ENCODE assay signal across 9 mouse cellular contexts in genomic region chr2:130450434-130450796, GRCm38 (mm10). TPM values are rescaled to one million over a fixed set of nuclear protein-coding genes. Genes with fewer than 3 reads are reported as not detected.
A peak's percentile ranks its signal among the peaks of the same experiment; 100 is the strongest.
DNase-seq lines count a peak whose midpoint lies in the region; ATAC-seq and TF ChIP-seq lines count a peak whose summit lies in the region.
"Had no signal": no experiment of that assay in that cellular context is flagged by ENCODE, and none has a peak within 500 bp of the region (broad histone marks: within the 10 kb centered on the region; RNA-seq: fewer than 3 reads in every experiment).

No protein-coding gene starts in this region.

- H3K27me3 ChIP-seq in neural tube, embryonic 11.5 days (ENCODE audit: control insufficient read depth, insufficient read depth, low read length): 0 out of 2 replicates have a peak, but pooled peaks cover 3% of the 10 kb centered on the region
- H3K27me3 ChIP-seq in intestine, postnatal 0 days (replicated peaks; ENCODE audit: control insufficient read depth, insufficient read depth, low read length): no peaks in the 10 kb centered on the region
- H3K27me3 ChIP-seq in limb, embryonic 12.5 days: peaks cover 9% of the 10 kb centered on the region; the same call in 1 of the 2 replicates
- H3K27me3 ChIP-seq in midbrain, embryonic 11.5 days (ENCODE audit: control insufficient read depth, insufficient read depth, low read length): peaks cover 4% of the 10 kb centered on the region; the same call in 1 of the 2 replicates

- peak; percentile 83 for ATAC-seq in neural tube, embryonic 11.5 days (ENCODE audit: insufficient read depth, low FRiP score, low TSS enrichment)
- peak; percentile 40 for ATAC-seq in common myeloid progenitor, adult 5-6 weeks (replicated peaks; ENCODE audit: low read depth, poor library complexity, severe bottlenecking)
- ATAC-seq in intestine, postnatal 0 days: peak; percentile 88
- peak; percentile 80 for ATAC-seq in limb, embryonic 12.5 days (ENCODE audit: insufficient number of reproducible peaks, insufficient read depth, low FRiP score, low TSS enrichment, low read depth)
- peak; percentile 85 for ATAC-seq in midbrain, embryonic 11.5 days (ENCODE audit: low FRiP score)

- intact Hi-C loops in gastrocnemius, postnatal 36 days (cut with DNase I): no loop called here

- no peaks in the 10 kb centered on the region for H3K9me3 ChIP-seq in neural tube, embryonic 11.5 days (ENCODE audit: control insufficient read depth, low read length)
- no peaks in the 10 kb centered on the region for H3K9me3 ChIP-seq in intestine, postnatal 0 days (ENCODE audit: control insufficient read depth)
- H3K9me3 ChIP-seq in limb, embryonic 12.5 days: no peaks in the 10 kb centered on the region
- no peaks in the 10 kb centered on the region for H3K9me3 ChIP-seq in midbrain, embryonic 11.5 days (ENCODE audit: control insufficient read depth, low read length)

- no peaks in the 10 kb centered on the region for H3K36me3 ChIP-seq in neural tube, embryonic 11.5 days (ENCODE audit: control insufficient read depth, insufficient read depth, low read length)
- no peaks in the 10 kb centered on the region for H3K36me3 ChIP-seq in intestine, postnatal 0 days (ENCODE audit: control insufficient read depth, insufficient read depth)
- H3K36me3 ChIP-seq in limb, embryonic 12.5 days: peaks cover 4% of the 10 kb centered on the region; the same call in 1 of the 2 replicates
- no peaks in the 10 kb centered on the region for H3K36me3 ChIP-seq in midbrain, embryonic 11.5 days (ENCODE audit: control insufficient read depth, insufficient read depth, low read length)

- H3K4me2 ChIP-seq in neural tube, embryonic 11.5 days (ENCODE audit: low read depth): peak overlapping the region; percentile 82
- H3K4me2 ChIP-seq in intestine, postnatal 0 days (replicated peaks; ENCODE audit: low read depth): peak overlapping the region; percentile 90
- peak overlapping the region; percentile 85 for H3K4me2 ChIP-seq in limb, embryonic 12.5 days
- H3K4me2 ChIP-seq in midbrain, embryonic 11.5 days: peak overlapping the region; percentile 79

- peak overlapping the region; percentile 87 for H3K9ac ChIP-seq in neural tube, embryonic 11.5 days (ENCODE audit: low read length)
- peak overlapping the region; percentile 82 for H3K9ac ChIP-seq in intestine, postnatal 0 days (ENCODE audit: low read depth, low read length)
- H3K9ac ChIP-seq in limb, embryonic 12.5 days (replicated peaks): peak overlapping the region; percentile 87
- peak overlapping the region; percentile 88 for H3K9ac ChIP-seq in midbrain, embryonic 11.5 days (ENCODE audit: low read length)

- peak overlapping the region; percentile 92 for H3K4me3 ChIP-seq in neural tube, embryonic 11.5 days (ENCODE audit: low read depth, low read length)
- peak overlapping the region; percentile 80 for H3K4me3 ChIP-seq in intestine, postnatal 0 days (ENCODE audit: low read depth, low read length)
- H3K4me3 ChIP-seq in limb, embryonic 12.5 days (replicated peaks): peak overlapping the region; percentile 89
- H3K4me3 ChIP-seq in midbrain, embryonic 11.5 days (ENCODE audit: low read depth, low read length): peak overlapping the region; percentile 91

- DNase-seq in neural tube, embryonic 11.5 days (ENCODE audit: low spot score): no peak
- DNase-seq in neural tube, embryonic 10.5 days (ENCODE audit: extremely low spot score, low spot score): no peak
- peak; percentile 52 to 80 for DNase-seq in gastrocnemius, postnatal 36 days
- no peak for DNase-seq in midbrain, embryonic 11.5 days (ENCODE audit: low spot score, missing footprints)
- peak; percentile 64 to 66 for DNase-seq in spleen, postnatal 14 days (ENCODE audit: low spot score in 2 of 2)

- peaks cover 9% of the 10 kb centered on the region for H3K4me1 ChIP-seq in neural tube, embryonic 11.5 days (ENCODE audit: control insufficient read depth, insufficient read depth, low read length)
- peaks cover 2% of the 10 kb centered on the region for H3K4me1 ChIP-seq in intestine, postnatal 0 days (replicated peaks; ENCODE audit: control insufficient read depth, insufficient read depth, low read length)
- peaks cover 19% of the 10 kb centered on the region for H3K4me1 ChIP-seq in limb, embryonic 12.5 days (replicated peaks)
- H3K4me1 ChIP-seq in midbrain, embryonic 11.5 days (ENCODE audit: control insufficient read depth, insufficient read depth, low read length): peaks cover 11% of the 10 kb centered on the region; the same call in 1 of the 2 replicates

- peak overlapping the region; percentile 72; the same call in 1 of the 2 replicates for H3K27ac ChIP-seq in neural tube, embryonic 11.5 days (ENCODE audit: low read depth, low read length)
- peak overlapping the region; percentile 75 for H3K27ac ChIP-seq in intestine, postnatal 0 days (ENCODE audit: low read depth, low read length)
- H3K27ac ChIP-seq in limb, embryonic 12.5 days: peak overlapping the region; percentile 80
- peak overlapping the region; percentile 60 for H3K27ac ChIP-seq in midbrain, embryonic 11.5 days (ENCODE audit: low read depth, low read length)

- no peak for TF ChIP-seq CTCF in intestine, postnatal 0 days (IDR thresholded peaks at IDR 0.05; ENCODE audit: low read depth)

- WGBS in neural tube, embryonic 11.5 days: under 1% methylated on average over 39 of the region's 47 CpGs
- under 1% methylated on average over 36 of the region's 47 CpGs for WGBS in intestine, postnatal 0 days
- whole genome bisulfite sequencing in limb, embryonic 12.5 days: under 1% methylated on average over 45 of the region's 47 CpGs
- under 1% methylated on average over 36 of the region's 47 CpGs for WGBS in midbrain, embryonic 11.5 days

RNA-seq across cellular contexts. Expression of gene Ptpra, which starts 0.3 kb away (rescaled TPM):
- polyA plus RNA-seq in neural tube, embryonic 11.5 days (2014; fragmentation: Nextera tagmentation; extraction: Ambion mirVana): 103 and 105 TPM in 2 replicates
- 88.0 and 117 TPM in 2 replicates for total RNA-seq in common myeloid progenitor, adult 5-6 weeks (2017)
- 10 to 100 TPM; 15.5 to 20.6 TPM for total RNA-seq in gastrocnemius, postnatal 36 days (2021)
- 27.4 and 28.2 TPM in 2 replicates for polyA plus RNA-seq in intestine, postnatal 0 days (2015; fragmentation: Nextera tagmentation; extraction: Ambion mirVana)
- 108 and 115 TPM in 2 replicates for polyA plus RNA-seq in limb, embryonic 12.5 days (2016; fragmentation: Nextera tagmentation; extraction: Ambion mirVana)
- polyA plus RNA-seq in midbrain, embryonic 11.5 days (2014; fragmentation: Nextera tagmentation; extraction: Ambion mirVana): 109 and 111 TPM in 2 replicates

RNA-seq across cellular contexts. Expression of gene Pced1a, which starts 25.9 kb away (rescaled TPM):
- polyA plus RNA-seq in neural tube, embryonic 11.5 days (2014; fragmentation: Nextera tagmentation; extraction: Ambion mirVana): 7.7 and 9.0 TPM in 2 replicates
- 9.0 and 14.7 TPM in 2 replicates for total RNA-seq in common myeloid progenitor, adult 5-6 weeks (2017)
- total RNA-seq in gastrocnemius, postnatal 36 days (2021): 1 to 10 TPM; 2.8 to 4.0 TPM
- 5.3 and 6.1 TPM in 2 replicates for polyA plus RNA-seq in intestine, postnatal 0 days (2015; fragmentation: Nextera tagmentation; extraction: Ambion mirVana)
- polyA plus RNA-seq in limb, embryonic 12.5 days (2016; fragmentation: Nextera tagmentation; extraction: Ambion mirVana): 13.4 and 14.6 TPM in 2 replicates
- 7.5 and 8.0 TPM in 2 replicates for polyA plus RNA-seq in midbrain, embryonic 11.5 days (2014; fragmentation: Nextera tagmentation; extraction: Ambion mirVana)

RNA-seq across cellular contexts. Expression of gene Vps16, which starts 26.3 kb away (rescaled TPM):
- polyA plus RNA-seq in neural tube, embryonic 11.5 days (2014; fragmentation: Nextera tagmentation; extraction: Ambion mirVana): 77.7 and 85.7 TPM in 2 replicates
- total RNA-seq in common myeloid progenitor, adult 5-6 weeks (2017): 111 and 115 TPM in 2 replicates
- 10 to 100 TPM; 14.9 to 18.7 TPM for total RNA-seq in gastrocnemius, postnatal 36 days (2021)
- 35.2 and 39.6 TPM in 2 replicates for polyA plus RNA-seq in intestine, postnatal 0 days (2015; fragmentation: Nextera tagmentation; extraction: Ambion mirVana)
- polyA plus RNA-seq in limb, embryonic 12.5 days (2016; fragmentation: Nextera tagmentation; extraction: Ambion mirVana): 121 and 133 TPM in 2 replicates
- 83.7 and 91.7 TPM in 2 replicates for polyA plus RNA-seq in midbrain, embryonic 11.5 days (2014; fragmentation: Nextera tagmentation; extraction: Ambion mirVana)

RNA-seq across cellular contexts. Expression of gene Tmem239, which starts 44.1 kb away (rescaled TPM):
- polyA plus RNA-seq in neural tube, embryonic 11.5 days (2014; fragmentation: Nextera tagmentation; extraction: Ambion mirVana): 0.17 TPM in 1 of 2 replicates, not detected in the other
- total RNA-seq in common myeloid progenitor, adult 5-6 weeks (2017): not detected in 2 replicates
- not detected for total RNA-seq in gastrocnemius, postnatal 36 days (2021)
- polyA plus RNA-seq in intestine, postnatal 0 days (2015; fragmentation: Nextera tagmentation; extraction: Ambion mirVana): not detected in 2 replicates
- not detected in 2 replicates for polyA plus RNA-seq in limb, embryonic 12.5 days (2016; fragmentation: Nextera tagmentation; extraction: Ambion mirVana)
- polyA plus RNA-seq in midbrain, embryonic 11.5 days (2014; fragmentation: Nextera tagmentation; extraction: Ambion mirVana): not detected in 2 replicates
- total RNA-seq: layer of hippocampus, adult 8-10 months had no signal

RNA-seq across cellular contexts. Expression of gene 1700020A23Rik, which starts 45.4 kb away (rescaled TPM):
- polyA plus RNA-seq in neural tube, embryonic 11.5 days (2014; fragmentation: Nextera tagmentation; extraction: Ambion mirVana): not detected in 2 replicates
- not detected in 2 replicates for total RNA-seq in common myeloid progenitor, adult 5-6 weeks (2017)
- not detected for total RNA-seq in gastrocnemius, postnatal 36 days (2021)
- not detected in 2 replicates for polyA plus RNA-seq in intestine, postnatal 0 days (2015; fragmentation: Nextera tagmentation; extraction: Ambion mirVana)
- not detected in 2 replicates for polyA plus RNA-seq in limb, embryonic 12.5 days (2016; fragmentation: Nextera tagmentation; extraction: Ambion mirVana)
- not detected in 2 replicates for polyA plus RNA-seq in midbrain, embryonic 11.5 days (2014; fragmentation: Nextera tagmentation; extraction: Ambion mirVana)
- total RNA-seq: layer of hippocampus, adult 8-10 months had no signal

Comparison
In these comparisons a context has a peak if more than half of its experiments do, and no peak if none do; other contexts are left out.
1. DNase-seq: peak in gastrocnemius, postnatal 36 days (2 of 2) and spleen, postnatal 14 days (2 of 2); none in neural tube, embryonic 11.5 days (single experiment), neural tube, embryonic 10.5 days (single experiment) and midbrain, embryonic 11.5 days (single experiment).
2. Peak in every context shown above with its lines, with median percentiles within 50 percentile points of each other: ATAC-seq, H3K27ac ChIP-seq, H3K4me2 ChIP-seq, H3K4me3 ChIP-seq and H3K9ac ChIP-seq.